Mouse (Mus musculus) lung, postnatal 0 days (tissue): ENCODE data around the gene Ccn1. TPM values are rescaled to one million over a fixed set of nuclear protein-coding genes. Genes with fewer than 3 reads are reported as not detected.
A peak's percentile ranks its signal among the peaks of the same experiment; 100 is the strongest.

ENCODE experiments used
- ATAC-seq: fragments of 200-750 bp; cut with Nextera tagmentation; 2 replicates; pipeline ENCODE4 v1.8.0; 2017; ENCODE audit warnings: moderate library complexity
- DNase-seq: peaks from one replicate; pipeline ENCODE4 v3.0.0-alpha.2; 2016; ENCODE audit warnings: low spot score
- H3K27ac ChIP-seq: fragments of 300-500 bp; sonication (generic); 2 replicates; pipeline ENCODE4 v1.5.1; 2014; ENCODE audit warnings: antibody characterized with exemption, mild to moderate bottlenecking, low read length, mixed read lengths
- H3K27me3 ChIP-seq: fragments of 300-500 bp; sonication (generic); replicated peaks from 2 replicates; pipeline ENCODE4 v1.6.1; 2014; ENCODE audit warnings: low read length, mixed read lengths; ENCODE audit not compliant: insufficient read depth
- H3K36me3 ChIP-seq: fragments of 300-500 bp; sonication (generic); 2 replicates; pipeline ENCODE4 v1.6.1; 2014; ENCODE audit warnings: low read length, mixed read lengths; ENCODE audit not compliant: insufficient read depth
- H3K4me1 ChIP-seq: fragments of 300-500 bp; sonication (generic); 2 replicates; pipeline ENCODE4 v1.6.1; 2014; ENCODE audit warnings: antibody characterized with exemption, low read depth, low read length, mixed read lengths; ENCODE audit not compliant: insufficient read depth
- H3K4me2 ChIP-seq: fragments of 300-500 bp; sonication (generic); replicated peaks from 2 replicates; pipeline ENCODE4 v1.6.1; 2014; ENCODE audit warnings: low read depth, mild to moderate bottlenecking, low read length, moderate library complexity, mixed read lengths
- H3K4me3 ChIP-seq: fragments of 300-500 bp; sonication (generic); 2 replicates; pipeline ENCODE4 v1.5.1; 2014; ENCODE audit warnings: low read depth, low read length
- H3K9ac ChIP-seq: fragments of 300-500 bp; sonication (generic); replicated peaks from 2 replicates; pipeline ENCODE4 v1.6.1; 2014; ENCODE audit warnings: low read depth, mild to moderate bottlenecking
- H3K9me3 ChIP-seq: fragments of 300-500 bp; sonication (generic); 2 replicates; pipeline ENCODE4 v1.6.1; 2016; ENCODE audit warnings: low read length, mixed read lengths
- CTCF ChIP-seq: IDR thresholded peaks from 2 replicates; pipeline ENCODE4 v1.5.1; 2016; ENCODE audit warnings: antibody characterized with exemption, mild to moderate bottlenecking
- EP300 ChIP-seq: IDR thresholded peaks from 2 replicates; pipeline ENCODE4 v1.6.1; 2016; ENCODE audit warnings: antibody characterized with exemption, mild to moderate bottlenecking, control low read depth
- WGBS: fragments of 180-500 bp; shearing (Covaris S2); extraction: QIAGEN DNeasy Blood & Tissue Kit; methylation state at CpG from one replicate; pipeline ENCODE4 v1.1.7; 2014; 5-methylcytosine and 5-hydroxymethylcytosine counted together
- polyA plus RNA-seq: library from polyadenylated mRNA; unstranded; fragments of >200 nt; fragmentation: Nextera tagmentation; extraction: Ambion mirVana; gene quantifications from 2 replicates; pipeline ENCODE4 v1.2.1, GENCODE M21; 2015

The Ccn1 gene
- polyA plus RNA-seq, 1 experiment from 2014 or later = 131 TPM

DNA sequence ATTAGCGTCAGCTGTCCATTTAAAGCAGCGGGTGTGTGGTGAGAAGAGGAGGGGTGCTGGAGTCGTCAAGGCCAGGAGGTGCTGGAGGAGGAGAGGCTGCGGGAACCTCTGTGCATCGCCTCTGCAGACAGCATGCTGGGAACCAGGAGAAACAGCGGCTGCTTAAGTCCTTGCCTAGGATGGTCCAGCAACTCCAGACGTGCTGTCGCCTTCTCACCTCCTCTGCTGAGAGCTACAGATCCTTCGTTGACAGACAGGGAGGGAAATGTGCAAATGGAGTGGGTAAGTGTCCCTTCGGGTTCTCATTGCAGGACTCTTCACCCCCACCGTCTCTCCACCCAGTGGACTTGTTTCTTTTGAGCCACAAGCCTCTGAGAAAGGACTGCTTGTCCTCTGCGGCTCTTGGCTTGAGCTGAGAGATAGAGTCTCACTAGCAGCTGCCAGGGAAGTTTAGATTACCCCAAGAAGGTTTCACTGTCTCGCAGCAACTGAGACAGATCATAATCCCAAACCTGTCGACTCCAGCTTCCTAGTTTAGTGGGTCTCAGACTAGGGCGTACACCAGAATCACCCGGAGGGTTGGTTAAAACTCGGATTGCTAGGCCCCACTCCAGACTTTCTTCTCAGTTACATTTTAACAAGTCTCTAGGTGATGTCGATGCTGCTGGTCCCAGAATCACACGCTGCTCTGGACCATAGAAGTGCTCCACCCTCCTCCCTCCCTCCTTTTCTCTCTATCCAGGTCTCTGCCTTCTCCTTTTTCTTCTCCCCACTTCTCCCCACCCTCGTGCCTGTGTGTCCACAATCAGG is 2.7 kb upstream of the Ccn1 start:
- Histone ChIP-seq H3K27ac (peak overlapping the region; percentile 94), H3K4me3 (peak overlapping the region; percentile 65), H3K4me1 (peaks cover 19% of the 10 kb centered on the region), H3K36me3 (peaks cover 3% of the 10 kb centered on the region), H3K9me3 (no peaks in the 10 kb centered on the region), H3K27me3 (no peaks in the 10 kb centered on the region), H3K9ac (peak overlapping the region; percentile 69), H3K4me2 (peak overlapping the region; percentile 81)
- ATAC-seq = peak; percentile 7
- peak; percentile 73 for DNase-seq
- TF ChIP-seq EP300 (no peak), CTCF (no peak)
- 18% methylated on average over 20 of the region's 20 CpGs for WGBS

DNA sequence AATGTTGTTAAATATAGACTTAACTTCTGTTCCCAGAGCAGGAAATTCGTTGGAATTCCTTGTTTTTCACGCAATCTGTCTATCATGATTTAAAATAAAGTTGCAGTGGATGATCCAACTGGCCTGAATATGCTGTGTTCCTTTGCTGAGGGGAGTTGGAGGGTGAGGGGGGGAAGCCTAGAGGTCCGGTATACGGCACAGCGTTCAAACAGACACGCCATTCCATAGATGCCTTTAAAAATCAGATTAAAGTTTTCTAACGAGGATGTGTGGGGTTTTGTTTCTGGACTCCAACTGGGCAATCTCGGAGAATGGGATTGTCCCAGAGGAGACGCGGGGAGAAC is 2.2 kb upstream of the Ccn1 start:
- ATAC-seq (peak; percentile 1; the same call in 1 of the 2 replicates), DNase-seq (no peak)
- peak overlapping the region; percentile 69; the same call in 1 of the 2 replicates for H3K9ac ChIP-seq
- H3K27me3 ChIP-seq = no peaks in the 10 kb centered on the region
- peak overlapping the region; percentile 94 for H3K27ac ChIP-seq
- 13% methylated on average over 10 of the region's 10 CpGs for whole genome bisulfite sequencing
- H3K4me1 ChIP-seq = peaks cover 16% of the 10 kb centered on the region
- H3K9me3 ChIP-seq = no peaks in the 10 kb centered on the region
- peaks cover 8% of the 10 kb centered on the region for H3K36me3 ChIP-seq
- TF ChIP-seq CTCF = no peak
- TF ChIP-seq EP300 = no peak
- peak overlapping the region; percentile 65 for H3K4me3 ChIP-seq
- peak overlapping the region; percentile 81 for H3K4me2 ChIP-seq

DNA sequence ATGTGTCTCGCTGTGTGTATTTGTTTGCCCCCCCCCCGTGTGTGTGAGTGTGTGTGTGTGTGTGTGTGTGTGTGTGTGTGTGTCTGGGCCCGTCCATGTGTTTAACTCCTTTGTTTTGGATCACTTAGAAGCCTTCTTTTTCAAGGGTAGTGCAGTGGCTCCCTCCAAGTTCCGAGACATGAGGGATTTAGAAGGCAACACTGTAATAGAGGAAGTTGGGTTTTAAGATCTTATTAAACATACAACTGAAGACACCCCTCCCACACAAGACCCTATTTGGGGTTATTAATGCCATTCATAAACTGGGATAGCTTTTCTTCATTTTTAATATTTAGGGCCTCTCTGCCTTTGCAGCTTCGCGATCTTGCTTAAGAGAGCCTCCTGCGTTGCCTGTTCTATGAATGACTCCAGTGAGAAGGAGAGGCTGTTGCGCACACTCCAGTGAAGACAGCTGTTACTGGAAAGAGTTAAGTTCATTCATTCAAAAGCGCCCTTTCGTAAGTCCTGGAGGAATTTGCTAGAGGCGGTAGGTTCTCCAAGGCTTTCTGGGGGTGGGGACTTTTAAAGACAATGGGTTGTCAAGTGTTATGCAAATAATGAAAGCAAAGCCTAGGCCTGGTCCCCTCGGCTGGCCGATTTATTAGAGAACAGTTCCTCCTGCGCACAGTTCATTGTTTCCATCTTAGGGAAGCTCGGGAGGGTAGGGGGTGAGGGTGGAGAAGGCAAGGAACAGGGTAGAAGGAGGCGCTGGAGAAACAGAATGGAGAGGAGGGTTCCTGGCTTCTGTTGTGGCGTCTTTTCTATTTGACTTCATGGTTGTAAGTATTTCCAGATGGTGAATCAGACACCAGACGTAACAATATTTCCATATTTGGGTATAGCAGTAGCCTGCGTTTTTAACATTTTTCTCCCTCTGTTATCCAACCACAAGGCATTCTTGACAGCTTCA is 1.5 kb upstream of the Ccn1 start:
- WGBS = 5% methylated on average over 17 of the region's 19 CpGs
- Histone ChIP-seq H3K27ac (peak overlapping the region; percentile 94), H3K9ac (peak overlapping the region; percentile 12), H3K4me3 (peak overlapping the region; percentile 65), H3K4me1 (peaks cover 15% of the 10 kb centered on the region), H3K4me2 (peak overlapping the region; percentile 81), H3K27me3 (no peaks in the 10 kb centered on the region), H3K9me3 (no peaks in the 10 kb centered on the region), H3K36me3 (peaks cover 12% of the 10 kb centered on the region)
- TF ChIP-seq CTCF = no peak
- TF ChIP-seq EP300 = no peak; the same call in 1 of the 2 replicates
- ATAC-seq = peak; percentile 24
- DNase-seq = peak; percentile 95

DNA sequence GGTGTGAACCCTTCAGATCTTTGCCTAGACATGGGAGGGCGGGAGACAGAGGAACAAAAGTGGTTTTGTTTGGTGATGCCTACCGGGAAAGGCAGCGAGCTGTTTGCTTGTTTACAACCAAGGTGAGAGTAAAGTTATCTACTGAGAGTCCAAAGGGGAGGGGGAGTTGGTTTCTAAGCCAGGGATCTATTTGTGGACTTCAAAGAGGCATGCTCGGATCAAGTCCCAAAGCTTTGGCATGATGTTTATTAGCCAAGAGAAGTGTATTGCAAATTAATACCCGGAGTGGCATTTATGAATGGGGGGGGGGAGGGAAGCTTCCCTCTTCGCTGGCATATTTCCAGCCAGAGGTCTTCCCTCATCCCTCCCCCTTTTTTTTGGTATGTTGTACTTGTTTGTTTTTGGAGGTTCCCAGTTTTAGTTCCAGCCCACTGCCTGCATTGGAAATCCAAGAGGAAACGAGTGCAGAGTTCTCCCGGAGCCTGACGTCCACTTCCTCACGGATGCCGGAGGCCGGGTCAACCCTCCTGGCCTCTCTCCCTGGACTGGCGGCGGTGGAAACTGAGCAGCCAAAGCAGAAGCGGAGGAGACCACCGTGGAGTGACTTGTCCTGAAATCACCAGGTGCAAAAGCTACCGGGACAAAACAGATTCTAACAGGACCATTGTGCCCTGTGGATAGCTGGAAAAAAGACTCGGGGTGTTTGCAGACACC is 674 bp upstream of the Ccn1 start:
- Histone ChIP-seq H3K4me1 (peaks cover 15% of the 10 kb centered on the region), H3K27ac (peak overlapping the region; percentile 94), H3K4me2 (peak overlapping the region; percentile 81), H3K4me3 (peak overlapping the region; percentile 65), H3K36me3 (peaks cover 12% of the 10 kb centered on the region), H3K27me3 (no peaks in the 10 kb centered on the region), H3K9ac (peak overlapping the region; percentile 12; the same call in 1 of the 2 replicates), H3K9me3 (no peaks in the 10 kb centered on the region)
- TF ChIP-seq CTCF = no peak
- TF ChIP-seq EP300 = peak; percentile 51
- peak; percentile 10 for ATAC-seq
- DNase-seq = peak; percentile 93
- under 1% methylated on average over 18 of the region's 18 CpGs for WGBS

DNA sequence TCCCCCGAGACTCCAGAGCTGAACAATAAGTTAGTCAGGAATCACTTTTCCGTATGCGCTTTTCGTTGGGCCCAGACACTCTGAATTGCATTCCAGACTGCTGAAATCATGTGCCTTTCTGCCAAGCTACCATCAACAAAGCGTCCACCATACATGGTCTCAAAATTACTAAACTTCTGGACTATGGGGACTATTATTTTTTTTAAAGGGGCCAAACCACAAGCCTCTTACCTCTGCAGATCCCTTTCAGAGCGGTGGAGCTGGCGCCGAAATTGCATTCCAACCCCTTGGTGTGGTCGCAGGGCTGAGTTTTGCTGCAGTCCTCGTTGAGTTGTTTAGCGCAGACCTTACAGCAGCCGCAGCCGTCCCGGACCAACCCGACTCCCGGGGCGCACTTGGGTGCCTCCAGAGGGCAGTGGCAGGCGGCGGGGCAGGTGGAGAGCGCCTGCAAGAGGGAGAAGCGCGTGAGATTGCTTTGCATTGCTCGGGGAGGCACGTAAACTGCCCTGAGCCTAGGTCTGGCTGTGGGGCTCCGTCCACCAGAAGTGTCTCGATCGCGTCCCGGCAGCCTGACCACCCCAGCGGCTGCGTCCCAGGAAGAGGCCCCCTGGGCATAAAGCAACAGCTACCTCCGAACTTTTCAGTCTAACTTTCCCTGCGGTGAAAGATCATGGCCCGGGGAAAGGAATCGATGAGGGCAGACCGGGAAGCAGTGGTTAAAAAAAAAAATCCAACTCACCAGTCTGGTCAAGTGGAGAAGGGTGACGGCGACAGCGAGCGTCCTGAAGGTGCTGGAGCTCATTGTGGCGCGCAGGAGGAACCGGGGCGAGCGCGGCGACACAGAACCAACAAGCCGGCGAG is 560 bp downstream of the Ccn1 start:
- ATAC-seq = peak; percentile 13

More for the DNA sequence above, 560 bp downstream of the Ccn1 start:
- peak overlapping the region; percentile 65 for H3K4me3 ChIP-seq
- peak; percentile 68 for DNase-seq
- peak; percentile 69 for TF ChIP-seq CTCF
- 0 out of 2 replicates have a peak, but pooled peaks have one; percentile 20 for TF ChIP-seq EP300
- no peaks in the 10 kb centered on the region for H3K9me3 ChIP-seq
- no peaks in the 10 kb centered on the region for H3K27me3 ChIP-seq
- under 1% methylated on average over 49 of the region's 49 CpGs for WGBS
- peak overlapping the region; percentile 94 for H3K27ac ChIP-seq
- peak overlapping the region; percentile 81 for H3K4me2 ChIP-seq
- H3K36me3 ChIP-seq = peaks cover 12% of the 10 kb centered on the region
- peaks cover 15% of the 10 kb centered on the region for H3K4me1 ChIP-seq
- peak overlapping the region; percentile 92 for H3K9ac ChIP-seq
